Mouse (Mus musculus): ENCODE data around the gene Cd47.

- TF ChIP-seq EP300 (optimal IDR thresholded peaks at IDR 0.05), result no peak
- TF ChIP-seq CTCF (IDR thresholded peaks at IDR 0.05; ENCODE audit: low read depth), result no peak
These were observed 30.5 kb upstream of the Cd47 start for GRCm38 (mm10) chr16:49769831-49770261.

All from stomach, postnatal 0 days (tissue).